Mouse (Mus musculus): ENCODE measurements around the gene Neu4. TPM values are rescaled to one million over a fixed set of nuclear protein-coding genes. Genes with fewer than 3 reads are reported as not detected.
"Not testable (repeated sequence)": the region's sequence is repeated elsewhere in the genome, so short reads cannot be mapped to it uniquely, and the experiment has no call there.

Gene Neu4
- polyA plus RNA-seq (2015; fragmentation: Nextera tagmentation; extraction: Ambion mirVana): not detected in 2 replicates

- Histone ChIP-seq H3K9me3 (no peaks in the 10 kb centered on the region), H3K4me2 (replicated peaks) (no peak within 1 kb of the TSS), H3K27me3 (no peaks in the 10 kb centered on the region), H3K4me1 (replicated peaks) (no peaks in the 10 kb centered on the region), H3K36me3 (no peaks in the 10 kb centered on the region), H3K4me3 (replicated peaks) (no peak within 1 kb of the TSS), H3K27ac (no peak within 1 kb of the TSS), H3K9ac (replicated peaks) (no peak within 1 kb of the TSS)
- WGBS: 89% methylated on average over 6 of the region's 6 CpGs
- ATAC-seq: no peak
Observed at GRCm38 (mm10) chr1:94020151-94020550, at the start of gene Neu4. Gene Neu4 (plus strand): TSS chr1:94020451.

- not testable (repeated sequence) for ATAC-seq; H3K9me3 ChIP-seq; H3K4me2 ChIP-seq (replicated peaks); H3K36me3 ChIP-seq; H3K27me3 ChIP-seq; H3K27ac ChIP-seq; H3K4me1 ChIP-seq (replicated peaks); H3K9ac ChIP-seq (replicated peaks); H3K4me3 ChIP-seq (replicated peaks)
- WGBS: no CpG with 5 or more reads among the region's 4 CpGs
Observed at GRCm38 (mm10) chr1:93970797-93971196, 49.5 kb upstream of the Neu4 start.

- H3K9ac ChIP-seq (replicated peaks); ATAC-seq; H3K36me3 ChIP-seq; H3K4me3 ChIP-seq (replicated peaks); H3K27me3 ChIP-seq; H3K4me1 ChIP-seq (replicated peaks); H3K4me2 ChIP-seq (replicated peaks); H3K9me3 ChIP-seq; H3K27ac ChIP-seq: not testable (repeated sequence)
- 94% methylated on average over 2 of the region's 4 CpGs for WGBS
Observed at GRCm38 (mm10) chr1:93975764-93976163, 44.5 kb upstream of the Neu4 start.

GRCm38 (mm10) chr1:93978287-93978686, 42.0 kb upstream of the Neu4 start:
- not testable (repeated sequence) for ATAC-seq
- WGBS: no CpG with 5 or more reads among the region's 7 CpGs

GRCm38 (mm10) chr1:93980932-93981331, 39.3 kb upstream of the Neu4 start:
- not testable (repeated sequence) for H3K9me3 ChIP-seq; H3K9ac ChIP-seq (replicated peaks); H3K27ac ChIP-seq; H3K4me2 ChIP-seq (replicated peaks); H3K36me3 ChIP-seq; H3K4me1 ChIP-seq (replicated peaks); H3K4me3 ChIP-seq (replicated peaks); H3K27me3 ChIP-seq
- WGBS: no CpG with 5 or more reads among the region's 2 CpGs
- ATAC-seq: 0 out of 2 replicates have a peak, but pooled peaks have one; percentile 18

More at GRCm38 (mm10) chr1:93978287-93978686, 42.0 kb upstream of the Neu4 start:
- not testable (repeated sequence) for H3K9me3 ChIP-seq; H3K27ac ChIP-seq; H3K4me1 ChIP-seq (replicated peaks); H3K4me3 ChIP-seq (replicated peaks); H3K9ac ChIP-seq (replicated peaks); H3K27me3 ChIP-seq; H3K36me3 ChIP-seq; H3K4me2 ChIP-seq (replicated peaks)

- Histone ChIP-seq H3K27ac (no peak overlapping the region), H3K9ac (replicated peaks) (no peak overlapping the region), H3K4me3 (replicated peaks) (no peak overlapping the region), H3K4me1 (replicated peaks) (no peaks in the 10 kb centered on the region), H3K4me2 (replicated peaks) (no peak overlapping the region), H3K9me3 (no peaks in the 10 kb centered on the region), H3K27me3 (no peaks in the 10 kb centered on the region), H3K36me3 (no peaks in the 10 kb centered on the region)
- WGBS: 90% methylated on average over 3 of the region's 3 CpGs
- no peak for ATAC-seq
Observed at GRCm38 (mm10) chr1:93986167-93986566, 34.1 kb upstream of the Neu4 start.

GRCm38 (mm10) chr1:93988786-93989185, 31.5 kb upstream of the Neu4 start:
- H3K9me3 ChIP-seq: no peaks in the 10 kb centered on the region
- no peak for ATAC-seq
- no peaks in the 10 kb centered on the region for H3K27me3 ChIP-seq
- no peak overlapping the region for H3K27ac ChIP-seq
- H3K36me3 ChIP-seq: no peaks in the 10 kb centered on the region
- no peak overlapping the region for H3K4me2 ChIP-seq (replicated peaks)
- H3K9ac ChIP-seq (replicated peaks): no peak overlapping the region
- no peak overlapping the region for H3K4me3 ChIP-seq (replicated peaks)
- no peaks in the 10 kb centered on the region for H3K4me1 ChIP-seq (replicated peaks)
- 73% methylated on average over 3 of the region's 3 CpGs for WGBS

GRCm38 (mm10) chr1:93990209-93990608, 30.0 kb upstream of the Neu4 start, which contains the start of gene Gal3st2c:
Gene Gal3st2c (plus strand): TSS chr1:93990509.
- 88% methylated on average over 7 of the region's 8 CpGs for WGBS
- not testable (repeated sequence) for H3K4me3 ChIP-seq (replicated peaks); H3K36me3 ChIP-seq; H3K9me3 ChIP-seq; H3K4me2 ChIP-seq (replicated peaks); H3K9ac ChIP-seq (replicated peaks); H3K27ac ChIP-seq; ATAC-seq; H3K4me1 ChIP-seq (replicated peaks); H3K27me3 ChIP-seq

GRCm38 (mm10) chr1:93991068-93991467, 29.2 kb upstream of the Neu4 start:
- not testable (repeated sequence) for ATAC-seq; H3K4me2 ChIP-seq (replicated peaks)
- 74% methylated on average over 2 of the region's 2 CpGs for WGBS

GRCm38 (mm10) chr1:93991491-93991890, 28.8 kb upstream of the Neu4 start:
- ATAC-seq: 0 out of 2 replicates have a peak, but pooled peaks have one; percentile 37
- H3K4me1 ChIP-seq (replicated peaks); H3K9ac ChIP-seq (replicated peaks); H3K27ac ChIP-seq; H3K4me3 ChIP-seq (replicated peaks); H3K4me2 ChIP-seq (replicated peaks); H3K9me3 ChIP-seq; H3K36me3 ChIP-seq; H3K27me3 ChIP-seq: not testable (repeated sequence)
- 92% methylated on average over 3 of the region's 3 CpGs for WGBS

More at GRCm38 (mm10) chr1:93991068-93991467, 29.2 kb upstream of the Neu4 start:
- not testable (repeated sequence) for H3K4me3 ChIP-seq (replicated peaks); H3K27me3 ChIP-seq; H3K9me3 ChIP-seq; H3K27ac ChIP-seq; H3K9ac ChIP-seq (replicated peaks); H3K4me1 ChIP-seq (replicated peaks); H3K36me3 ChIP-seq

- Histone ChIP-seq H3K27me3 (no peaks in the 10 kb centered on the region), H3K4me3 (replicated peaks) (no peak overlapping the region), H3K27ac (no peak overlapping the region), H3K36me3 (no peaks in the 10 kb centered on the region), H3K4me2 (replicated peaks) (no peak overlapping the region), H3K9ac (replicated peaks) (no peak overlapping the region), H3K4me1 (replicated peaks) (no peaks in the 10 kb centered on the region), H3K9me3 (no peaks in the 10 kb centered on the region)
- 87% methylated on average over 2 of the region's 2 CpGs for WGBS
- no peak for ATAC-seq
Observed at GRCm38 (mm10) chr1:94001023-94001422, 19.2 kb upstream of the Neu4 start.

GRCm38 (mm10) chr1:94005954-94006506, 14.2 kb upstream of the Neu4 start:
- ATAC-seq; H3K27me3 ChIP-seq; H3K4me3 ChIP-seq (replicated peaks); H3K9me3 ChIP-seq; H3K4me1 ChIP-seq (replicated peaks); H3K9ac ChIP-seq (replicated peaks); H3K36me3 ChIP-seq; H3K4me2 ChIP-seq (replicated peaks); H3K27ac ChIP-seq: not testable (repeated sequence)
- 78% methylated on average over 2 of the region's 2 CpGs for WGBS

GRCm38 (mm10) chr1:94008826-94009225, 11.4 kb upstream of the Neu4 start:
- not testable (repeated sequence) for ATAC-seq

More at GRCm38 (mm10) chr1:94008826-94009225, 11.4 kb upstream of the Neu4 start:
- H3K4me1 ChIP-seq (replicated peaks); H3K4me2 ChIP-seq (replicated peaks); H3K9me3 ChIP-seq; H3K4me3 ChIP-seq (replicated peaks); H3K27me3 ChIP-seq; H3K36me3 ChIP-seq; H3K9ac ChIP-seq (replicated peaks); H3K27ac ChIP-seq: not testable (repeated sequence)
- 96% methylated on average over 16 of the region's 19 CpGs for WGBS

Data from midbrain, embryonic 13.5 days (tissue).